24 mouse cellular contexts compared by ENCODE assay signal in the genomic region with DNA sequence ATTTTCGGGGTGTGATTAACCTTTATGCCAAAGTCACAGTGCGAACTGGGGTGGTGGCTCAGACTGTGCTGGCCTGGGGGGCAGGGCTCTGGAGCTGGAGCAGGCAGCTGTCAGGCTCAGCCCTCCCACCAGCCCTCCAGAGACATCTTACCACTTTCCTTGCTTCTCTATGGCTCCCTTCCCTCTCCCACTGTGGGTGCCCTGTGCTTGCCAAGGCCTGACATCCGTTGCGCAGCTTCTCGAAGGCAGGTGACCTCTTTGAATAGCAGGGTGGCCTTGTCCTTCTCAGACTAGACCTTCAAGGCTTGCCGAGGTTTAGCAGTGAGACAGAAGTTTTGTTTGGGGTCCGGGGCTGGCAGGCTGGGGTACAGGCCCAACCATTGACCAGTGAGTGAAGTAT. TPM values are rescaled to one million over a fixed set of nuclear protein-coding genes. Genes with fewer than 3 reads are reported as not detected.
DNase-seq lines count a peak whose midpoint lies in the region; ATAC-seq and TF ChIP-seq lines count a peak whose summit lies in the region.
"Had no signal": no experiment of that assay in that cellular context is flagged by ENCODE, and none has a peak within 500 bp of the region (broad histone marks: within the 10 kb centered on the region; RNA-seq: fewer than 3 reads in every experiment).

No protein-coding gene starts in this region.

- 69% methylated on average over 7 of the region's 7 CpGs for WGBS in lung, postnatal 0 days

- H3K4me1 ChIP-seq in lung, postnatal 0 days (ENCODE audit: insufficient read depth, low read depth, low read length): no peaks in the 10 kb centered on the region
- H3K4me1 ChIP-seq: heart, embryonic 12.5 days had no signal

- no peak overlapping the region for H3K4me2 ChIP-seq in lung, postnatal 0 days (replicated peaks; ENCODE audit: low read depth, low read length)
- H3K4me2 ChIP-seq: forebrain, embryonic 13.5 days; heart, embryonic 12.5 days; hindbrain, embryonic 15.5 days had no signal

- intact Hi-C loops in left cerebral cortex, postnatal 4 days (cut with DNase I): no loop called here
- intact Hi-C loops in left cerebral cortex, postnatal 25 days (cut with DNase I): no loop called here

- no peak overlapping the region for H3K9ac ChIP-seq in lung, postnatal 0 days (replicated peaks; ENCODE audit: low read depth)
- H3K9ac ChIP-seq: forebrain, embryonic 13.5 days; forebrain, postnatal 0 days; heart, embryonic 12.5 days; hindbrain, embryonic 15.5 days had no signal

- H3K27me3 ChIP-seq in lung, postnatal 0 days (replicated peaks; ENCODE audit: insufficient read depth, low read length): no peaks in the 10 kb centered on the region
- H3K27me3 ChIP-seq: forebrain, embryonic 13.5 days; hindbrain, embryonic 15.5 days had no signal

- TF ChIP-seq EP300 in lung, postnatal 0 days (IDR thresholded peaks at IDR 0.05): no peak

- no peak for TF ChIP-seq CTCF in lung, postnatal 0 days (IDR thresholded peaks at IDR 0.05)

- ATAC-seq in granulocyte monocyte progenitor cell, adult 5-6 weeks (replicated peaks; ENCODE audit: poor library complexity, severe bottlenecking): no peak
- ATAC-seq in lung, postnatal 0 days: no peak
- no peak for ATAC-seq in megakaryocyte-erythroid progenitor cell, adult 5-6 weeks (replicated peaks; ENCODE audit: low FRiP score, low TSS enrichment, poor library complexity, severe bottlenecking)
- ATAC-seq: forebrain, embryonic 13.5 days; forebrain, postnatal 0 days had no signal

- no peak overlapping the region for H3K4me3 ChIP-seq in lung, postnatal 0 days (ENCODE audit: low read depth, low read length)
- H3K4me3 ChIP-seq: forebrain, embryonic 13.5 days; heart, embryonic 12.5 days; hindbrain, embryonic 15.5 days had no signal

- peak; percentile 24 for DNase-seq in left cerebral cortex, postnatal 4 days
- no peak for DNase-seq in left cerebral cortex, postnatal 25 days (ENCODE audit: low spot score in 2 of 2)
- peak; percentile 71 to 74 for DNase-seq in cerebellum, adult 18-20 months
- DNase-seq in cerebellum, adult 9-11 months: peak; percentile 84
- DNase-seq in cerebellum, postnatal 36 days: peak; percentile 66 to 71
- DNase-seq in lung, postnatal 0 days (ENCODE audit: low spot score): no peak
- DNase-seq: adrenal gland, postnatal 10 days; forebrain, postnatal 0 days; gastrocnemius, postnatal 14 days; heart, postnatal 36 days; kidney, adult 11 months had no signal

- no peak overlapping the region for H3K27ac ChIP-seq in lung, postnatal 0 days (ENCODE audit: low read length)
- H3K27ac ChIP-seq: forebrain, embryonic 13.5 days; hindbrain, embryonic 15.5 days had no signal

- H3K9me3 ChIP-seq in lung, postnatal 0 days (ENCODE audit: low read length): no peaks in the 10 kb centered on the region
- H3K9me3 ChIP-seq: forebrain, embryonic 13.5 days; heart, embryonic 12.5 days; hindbrain, embryonic 15.5 days had no signal

- no peaks in the 10 kb centered on the region for H3K36me3 ChIP-seq in lung, postnatal 0 days (ENCODE audit: insufficient read depth, low read length)
- H3K36me3 ChIP-seq: heart, embryonic 12.5 days; hindbrain, embryonic 15.5 days had no signal

RNA-seq across cellular contexts. Expression of gene Crhr1, which starts 16.1 kb away (rescaled TPM):
- 10 to 100 TPM; 23.8 to 26.0 TPM for total RNA-seq in left cerebral cortex, postnatal 4 days (2021)
- total RNA-seq in left cerebral cortex, postnatal 25 days (2021): 10 to 100 TPM; 31.5 to 32.7 TPM
- total RNA-seq in granulocyte monocyte progenitor cell, adult 5-6 weeks (2014; fragmentation: Nextera tagmentation): not detected in 2 replicates
- not detected in 2 replicates for total RNA-seq in granulocyte monocyte progenitor cell, adult 5-6 weeks (2017)
- not detected in 2 replicates for polyA plus RNA-seq in lung, postnatal 0 days (2015; fragmentation: Nextera tagmentation; extraction: Ambion mirVana)
- not detected in 2 replicates for total RNA-seq in megakaryocyte-erythroid progenitor cell, adult 5-6 weeks (2014; fragmentation: Nextera tagmentation)
- not detected in 2 replicates for total RNA-seq in megakaryocyte-erythroid progenitor cell, adult 5-6 weeks (2017)
- total RNA-seq: adrenal gland, postnatal 10 days; gastrocnemius, adult 18-20 months; gastrocnemius, postnatal 14 days; heart, adult 8-10 months; heart, postnatal 36 days; MEL had no signal
- polyA plus RNA-seq: C2C12; heart, embryonic 12.5 days; heart, embryonic 16.5 days had no signal

RNA-seq across cellular contexts. Expression of gene Sppl2c, which starts 37.3 kb away (rescaled TPM):
- total RNA-seq in left cerebral cortex, postnatal 4 days (2021): not detected
- total RNA-seq in left cerebral cortex, postnatal 25 days (2021): not detected
- total RNA-seq in granulocyte monocyte progenitor cell, adult 5-6 weeks (2014; fragmentation: Nextera tagmentation): not detected in 2 replicates
- total RNA-seq in granulocyte monocyte progenitor cell, adult 5-6 weeks (2017): not detected in 2 replicates
- not detected in 2 replicates for polyA plus RNA-seq in lung, postnatal 0 days (2015; fragmentation: Nextera tagmentation; extraction: Ambion mirVana)
- total RNA-seq in megakaryocyte-erythroid progenitor cell, adult 5-6 weeks (2014; fragmentation: Nextera tagmentation): not detected in 2 replicates
- total RNA-seq in megakaryocyte-erythroid progenitor cell, adult 5-6 weeks (2017): not detected in 2 replicates
- total RNA-seq: adrenal gland, postnatal 10 days; adrenal gland, postnatal 4 days; gastrocnemius, adult 18-20 months; gastrocnemius, postnatal 14 days; heart, adult 8-10 months; heart, postnatal 36 days; MEL had no signal
- polyA plus RNA-seq: C2C12; embryonic facial prominence, embryonic 14.5 days; forebrain, embryonic 13.5 days; forebrain, postnatal 0 days; heart, embryonic 12.5 days; heart, embryonic 16.5 days; hindbrain, embryonic 11.5 days; hindbrain, embryonic 15.5 days had no signal

Comparison
In these comparisons a context has a peak if more than half of its experiments do, and no peak if none do; other contexts are left out.
1. DNase-seq: peak in left cerebral cortex, postnatal 4 days (single experiment), cerebellum, adult 18-20 months (2 of 2), cerebellum, adult 9-11 months (single experiment) and cerebellum, postnatal 36 days (2 of 2); none in left cerebral cortex, postnatal 25 days (0 of 2) and lung, postnatal 0 days (single experiment).
2. RNA of gene Crhr1, which starts 16.1 kb away (total RNA-seq): 31.5 to 32.7 TPM in left cerebral cortex, postnatal 25 days and 23.8 to 26.0 TPM in left cerebral cortex, postnatal 4 days; not detected in granulocyte monocyte progenitor cell, adult 5-6 weeks and not detected in megakaryocyte-erythroid progenitor cell, adult 5-6 weeks; every median in the first group is over 10 times any median in the second.